In genomic region chrX:80800271-80800670, GRCm38 (mm10) we compare ENCODE assay signal across 15 mouse cellular contexts.
"Had no signal": no experiment of that assay in that cellular context is flagged by ENCODE, and none has a peak within 500 bp of the region (broad histone marks: within the 10 kb centered on the region; RNA-seq: fewer than 3 reads in every experiment).

No protein-coding gene starts in this region.

- H3K9ac ChIP-seq: limb, embryonic 15.5 days; liver, embryonic 12.5 days; lung, embryonic 14.5 days; neural tube, embryonic 12.5 days had no signal

- H3K9me3 ChIP-seq: limb, embryonic 15.5 days; liver, embryonic 12.5 days; midbrain, embryonic 10.5 days; neural tube, embryonic 12.5 days had no signal

- H3K4me2 ChIP-seq: limb, embryonic 15.5 days; liver, embryonic 12.5 days; lung, embryonic 14.5 days; neural tube, embryonic 12.5 days had no signal

- H3K4me3 ChIP-seq: limb, embryonic 15.5 days; liver, embryonic 12.5 days; midbrain, embryonic 10.5 days; neural tube, embryonic 12.5 days had no signal

- H3K27me3 ChIP-seq: limb, embryonic 15.5 days; liver, embryonic 12.5 days; neural tube, embryonic 12.5 days had no signal

- H3K4me1 ChIP-seq: limb, embryonic 15.5 days; liver, embryonic 12.5 days; midbrain, embryonic 10.5 days; neural tube, embryonic 12.5 days had no signal

- H3K27ac ChIP-seq: limb, embryonic 15.5 days; liver, embryonic 12.5 days; midbrain, embryonic 10.5 days; neural tube, embryonic 12.5 days had no signal

- ATAC-seq: liver, embryonic 12.5 days had no signal

- H3K36me3 ChIP-seq: limb, embryonic 15.5 days; liver, embryonic 12.5 days; midbrain, embryonic 10.5 days; neural tube, embryonic 12.5 days had no signal

- DNase-seq: kidney, adult 18-20 months; kidney, postnatal 10 days; lung, embryonic 14.5 days; lung, postnatal 10 days; lung, postnatal 4 days; midbrain, embryonic 14.5 days; retina, postnatal 1 day; right cerebral cortex, postnatal 4 days; spleen, adult 18-20 months; thymus, adult 2 months; thymus, postnatal 25 days had no signal
